Mouse (Mus musculus): ENCODE measurements around the gene Cc2d1a. TPM values are rescaled to one million over a fixed set of nuclear protein-coding genes. Genes with fewer than 3 reads are reported as not detected.

Cc2d1a gene
- polyA plus RNA-seq, 1 experiment from 2014 or later, result 13.7 TPM

DNA sequence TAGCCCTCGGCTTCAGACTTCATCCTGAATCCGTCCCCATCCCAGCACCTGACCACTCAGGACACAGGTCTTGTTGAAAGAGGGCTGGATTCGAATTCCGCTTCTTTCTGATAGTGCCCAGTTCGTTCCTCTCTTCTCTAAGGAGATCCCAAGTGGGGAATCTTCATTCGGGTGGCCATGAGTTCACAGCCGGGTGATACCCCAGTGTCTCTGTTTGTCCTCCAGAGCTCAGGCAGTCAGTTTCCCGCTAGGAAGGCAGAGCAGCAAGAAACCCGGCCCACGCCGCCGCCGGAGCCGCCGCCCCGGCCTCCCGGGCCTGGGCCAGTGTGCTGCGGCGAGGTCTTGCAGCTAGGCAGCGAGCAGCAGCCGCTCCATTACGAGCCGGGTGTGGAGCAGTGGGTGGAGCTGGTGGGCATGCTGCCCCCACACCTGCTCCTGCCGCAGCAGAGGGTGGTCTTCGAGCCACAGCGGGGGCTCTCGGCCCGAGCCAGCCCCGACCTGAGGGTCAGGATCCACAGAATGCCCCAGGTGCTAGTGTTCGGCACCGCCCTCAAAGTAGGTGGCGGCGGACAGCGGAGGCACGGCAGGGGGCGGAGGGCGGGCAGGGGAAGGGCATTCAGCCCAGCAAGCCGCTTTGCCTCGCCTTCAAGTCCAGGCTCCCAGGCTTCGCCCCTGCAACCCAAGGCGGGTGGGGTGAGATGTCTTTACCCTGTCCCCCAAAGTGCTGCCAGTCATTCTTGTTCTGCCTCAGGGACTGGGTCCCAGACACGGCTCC, 63.2 kb downstream of the Cc2d1a start:
- no peaks in the 10 kb centered on the region for H3K9me3 ChIP-seq (ENCODE audit: control insufficient read depth, low read length)
- no peaks in the 10 kb centered on the region for H3K27me3 ChIP-seq (replicated peaks; ENCODE audit: control insufficient read depth, insufficient read depth, low read length)
- H3K4me2 ChIP-seq, result no peak overlapping the region
- WGBS, result 68% methylated on average over 42 of the region's 42 CpGs
- H3K4me1 ChIP-seq (replicated peaks; ENCODE audit: control insufficient read depth, insufficient read depth, low read length), result no peaks in the 10 kb centered on the region
- no peak overlapping the region for H3K27ac ChIP-seq (ENCODE audit: low read depth, low read length)
- H3K9ac ChIP-seq (ENCODE audit: low read depth, low read length), result no peak overlapping the region
- H3K4me3 ChIP-seq (ENCODE audit: low read depth, low read length), result no peak overlapping the region
- ATAC-seq (replicated peaks; ENCODE audit: low FRiP score) (no peak), DNase-seq (ENCODE audit: low spot score) (no peak)
- peaks cover 24% of the 10 kb centered on the region for H3K36me3 ChIP-seq (ENCODE audit: control insufficient read depth, insufficient read depth, low read length)

DNA sequence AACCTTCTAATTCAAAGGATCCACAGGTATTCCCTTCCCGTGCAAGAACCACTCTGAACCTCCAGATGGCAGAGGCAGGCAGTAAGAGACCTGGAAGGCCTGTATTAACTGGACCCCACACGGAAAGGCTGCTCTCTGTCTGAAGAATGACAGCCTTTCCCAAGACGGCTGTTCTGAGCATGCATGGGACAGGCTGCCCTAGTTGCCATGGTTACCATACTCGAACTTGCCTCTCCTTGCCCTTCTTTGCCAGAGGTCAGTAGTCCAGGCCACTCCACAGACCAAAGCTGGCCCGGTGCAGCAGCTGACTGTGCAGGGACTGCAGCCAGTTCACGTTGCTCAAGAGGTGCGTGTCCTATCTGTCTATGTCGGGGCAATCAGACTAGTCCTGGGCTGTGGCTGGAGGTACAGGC, 63.9 kb downstream of the Cc2d1a start:
- 59% methylated on average over 8 of the region's 8 CpGs for WGBS
- Histone ChIP-seq H3K27me3 (replicated peaks; ENCODE audit: control insufficient read depth, insufficient read depth, low read length) (no peaks in the 10 kb centered on the region), H3K9me3 (ENCODE audit: control insufficient read depth, low read length) (no peaks in the 10 kb centered on the region), H3K4me2 (no peak overlapping the region), H3K27ac (ENCODE audit: low read depth, low read length) (no peak overlapping the region), H3K4me3 (ENCODE audit: low read depth, low read length) (no peak overlapping the region), H3K4me1 (replicated peaks; ENCODE audit: control insufficient read depth, insufficient read depth, low read length) (no peaks in the 10 kb centered on the region), H3K36me3 (ENCODE audit: control insufficient read depth, insufficient read depth, low read length) (peaks cover 24% of the 10 kb centered on the region), H3K9ac (ENCODE audit: low read depth, low read length) (no peak overlapping the region)
- ATAC-seq (replicated peaks; ENCODE audit: low FRiP score) (peak; percentile 46; the same call in 1 of the 2 replicates), DNase-seq (ENCODE audit: low spot score) (no peak)

MicroRNA genes within 50 kb of the gene (microRNA counts, 519-probe panel; counts per million panel counts)
- not detected for microRNA mmu-miR-181c
- 4,733 counts per million, percentile 35 among the panel's probes with 10 or more counts for microRNA mmu-miR-709

Small RNAs within 50 kb of the gene (microRNA-seq; reads per million reads assigned to microRNA genes)
- gene Gm25110 (ENCODE audit: borderline number of aligned reads) (not detected), gene Mir181c (ENCODE audit: borderline number of aligned reads) (4,900 reads per million, percentile 88 among the genes with 10 or more reads in this experiment), gene Mir181d (ENCODE audit: borderline number of aligned reads) (5,581 reads per million, percentile 88 among the genes with 10 or more reads in this experiment), gene Mir709 (ENCODE audit: borderline number of aligned reads) (not detected)

Other genes with a start within 250 kb of the Cc2d1a start
- 7.4 and 10.3 TPM in 2 replicates for gene Adgrl1, start 247.8 kb downstream of the Cc2d1a start, polyA plus RNA-seq (2014; fragmentation: Nextera tagmentation; extraction: Ambion mirVana)
- 0.25 and 0.37 TPM in 2 replicates for gene Gm10644, start 192.7 kb downstream of the Cc2d1a start, polyA plus RNA-seq (2014; fragmentation: Nextera tagmentation; extraction: Ambion mirVana)
- gene Asf1b, start 192.4 kb downstream of the Cc2d1a start, polyA plus RNA-seq (2014; fragmentation: Nextera tagmentation; extraction: Ambion mirVana), result 109 and 123 TPM in 2 replicates
- gene Prkaca, start 174.9 kb downstream of the Cc2d1a start, polyA plus RNA-seq (2014; fragmentation: Nextera tagmentation; extraction: Ambion mirVana), result 96.9 and 99.2 TPM in 2 replicates
- gene Samd1, start 150.3 kb downstream of the Cc2d1a start, polyA plus RNA-seq (2014; fragmentation: Nextera tagmentation; extraction: Ambion mirVana), result 13.4 and 17.6 TPM in 2 replicates
- 0.29 and 1.5 TPM in 2 replicates for gene 1700067K01Rik, start 146.4 kb downstream of the Cc2d1a start, polyA plus RNA-seq (2014; fragmentation: Nextera tagmentation; extraction: Ambion mirVana)
- gene 2210011C24Rik, start 135.8 kb downstream of the Cc2d1a start, polyA plus RNA-seq (2014; fragmentation: Nextera tagmentation; extraction: Ambion mirVana), result not detected in 2 replicates
- 0.66 and 1.2 TPM in 2 replicates for gene Palm3, start 126.5 kb downstream of the Cc2d1a start, polyA plus RNA-seq (2014; fragmentation: Nextera tagmentation; extraction: Ambion mirVana)
- gene Il27ra, start 105.3 kb downstream of the Cc2d1a start, polyA plus RNA-seq (2014; fragmentation: Nextera tagmentation; extraction: Ambion mirVana), result 1.8 and 3.1 TPM in 2 replicates
- 0.42 TPM in 1 of 2 replicates, not detected in the other for gene Rln3, start 102.9 kb downstream of the Cc2d1a start, polyA plus RNA-seq (2014; fragmentation: Nextera tagmentation; extraction: Ambion mirVana)
- 0.52 and 0.86 TPM in 2 replicates for gene Gm10643, start 82.8 kb downstream of the Cc2d1a start, polyA plus RNA-seq (2014; fragmentation: Nextera tagmentation; extraction: Ambion mirVana)
- gene Rfx1, start 81.1 kb downstream of the Cc2d1a start, polyA plus RNA-seq (2014; fragmentation: Nextera tagmentation; extraction: Ambion mirVana), result 8.4 and 9.5 TPM in 2 replicates
- gene Dcaf15, start 43.2 kb downstream of the Cc2d1a start, polyA plus RNA-seq (2014; fragmentation: Nextera tagmentation; extraction: Ambion mirVana), result 5.9 and 10.0 TPM in 2 replicates
- 0.12 and 0.26 TPM in 2 replicates for gene Podnl1, start 21.9 kb downstream of the Cc2d1a start, polyA plus RNA-seq (2014; fragmentation: Nextera tagmentation; extraction: Ambion mirVana)
- gene 4930432K21Rik, start 89 bp upstream of the Cc2d1a start, polyA plus RNA-seq (2014; fragmentation: Nextera tagmentation; extraction: Ambion mirVana), result 0.36 and 0.47 TPM in 2 replicates
- 1.2 and 1.8 TPM in 2 replicates for gene Nanos3, start 37.3 kb upstream of the Cc2d1a start, polyA plus RNA-seq (2014; fragmentation: Nextera tagmentation; extraction: Ambion mirVana)
- gene Zswim4, start 89.1 kb upstream of the Cc2d1a start, polyA plus RNA-seq (2014; fragmentation: Nextera tagmentation; extraction: Ambion mirVana), result 7.9 and 9.1 TPM in 2 replicates
- 323 and 339 TPM in 2 replicates for gene D8Ertd738e, start 101.8 kb upstream of the Cc2d1a start, polyA plus RNA-seq (2014; fragmentation: Nextera tagmentation; extraction: Ambion mirVana)
- 92.2 and 95.9 TPM in 2 replicates for gene Mri1, start 109.4 kb upstream of the Cc2d1a start, polyA plus RNA-seq (2014; fragmentation: Nextera tagmentation; extraction: Ambion mirVana)
- 16.0 and 20.1 TPM in 2 replicates for gene Ccdc130, start 122.4 kb upstream of the Cc2d1a start, polyA plus RNA-seq (2014; fragmentation: Nextera tagmentation; extraction: Ambion mirVana)
- gene Cacna1a, start 240.5 kb upstream of the Cc2d1a start, polyA plus RNA-seq (2014; fragmentation: Nextera tagmentation; extraction: Ambion mirVana), result 1.1 and 1.8 TPM in 2 replicates

Data from liver, embryonic 11.5 days (tissue).